Mouse (Mus musculus): ENCODE results near the gene Nrxn1.

Nrxn1 gene

DNA sequence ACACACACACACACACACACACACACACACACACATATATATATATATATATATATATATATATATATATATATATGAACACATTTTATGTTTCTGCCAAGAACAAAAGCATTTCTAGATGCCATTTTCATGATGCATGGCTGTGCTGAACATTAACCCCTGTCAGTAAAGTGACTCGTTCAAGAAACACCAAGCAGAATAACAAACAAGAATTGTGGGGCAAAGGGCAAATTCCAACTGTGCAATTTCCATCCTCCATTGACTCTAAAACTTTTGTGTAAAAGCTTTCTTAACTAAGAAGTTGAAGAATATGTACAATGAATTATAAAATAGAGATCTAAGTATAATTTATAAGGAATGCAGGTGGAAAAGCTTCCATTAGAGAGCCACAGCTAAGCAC, 1030.0 kb downstream of the Nrxn1 start:
- DNase-seq, result no peak

DNA sequence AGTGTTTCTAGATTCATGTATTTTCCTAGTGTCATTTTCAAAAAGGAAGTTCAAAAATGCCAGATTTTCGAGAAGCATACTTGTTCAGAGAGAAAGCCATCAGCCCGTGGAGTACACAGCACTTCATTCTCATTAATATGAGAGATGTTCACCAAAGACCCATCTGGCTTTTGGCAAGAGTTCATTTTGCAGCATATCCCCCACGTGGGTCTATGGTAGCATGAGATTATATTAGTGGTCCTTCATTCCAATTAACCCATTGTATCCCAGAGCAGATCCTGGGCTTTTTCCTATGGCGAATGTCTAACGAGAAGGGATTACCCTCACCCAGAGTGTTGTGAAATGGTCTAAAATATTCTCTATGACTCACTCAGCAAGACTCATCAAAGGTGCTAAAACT, 1032.0 kb downstream of the Nrxn1 start:
- no peak for DNase-seq

DNA sequence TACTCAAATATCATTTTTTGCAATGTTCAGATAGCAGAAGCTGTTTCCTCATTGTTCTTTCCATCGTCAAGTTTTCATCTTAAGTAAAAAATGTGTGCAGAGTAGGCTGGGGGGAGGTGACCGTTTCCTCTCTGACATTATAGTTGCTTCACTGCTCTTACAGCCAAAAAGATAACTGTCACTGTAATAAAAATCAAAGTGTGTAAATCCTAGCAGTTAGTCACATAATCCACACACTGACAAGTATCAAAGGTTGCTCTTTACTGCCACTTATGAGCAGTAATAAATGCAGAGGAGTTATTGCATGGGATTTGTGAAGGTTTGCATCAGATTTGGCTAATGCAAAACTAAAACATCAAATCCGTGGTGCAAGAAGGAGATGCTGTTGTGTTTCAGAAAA, 1032.7 kb downstream of the Nrxn1 start:
- no peak for DNase-seq

DNA sequence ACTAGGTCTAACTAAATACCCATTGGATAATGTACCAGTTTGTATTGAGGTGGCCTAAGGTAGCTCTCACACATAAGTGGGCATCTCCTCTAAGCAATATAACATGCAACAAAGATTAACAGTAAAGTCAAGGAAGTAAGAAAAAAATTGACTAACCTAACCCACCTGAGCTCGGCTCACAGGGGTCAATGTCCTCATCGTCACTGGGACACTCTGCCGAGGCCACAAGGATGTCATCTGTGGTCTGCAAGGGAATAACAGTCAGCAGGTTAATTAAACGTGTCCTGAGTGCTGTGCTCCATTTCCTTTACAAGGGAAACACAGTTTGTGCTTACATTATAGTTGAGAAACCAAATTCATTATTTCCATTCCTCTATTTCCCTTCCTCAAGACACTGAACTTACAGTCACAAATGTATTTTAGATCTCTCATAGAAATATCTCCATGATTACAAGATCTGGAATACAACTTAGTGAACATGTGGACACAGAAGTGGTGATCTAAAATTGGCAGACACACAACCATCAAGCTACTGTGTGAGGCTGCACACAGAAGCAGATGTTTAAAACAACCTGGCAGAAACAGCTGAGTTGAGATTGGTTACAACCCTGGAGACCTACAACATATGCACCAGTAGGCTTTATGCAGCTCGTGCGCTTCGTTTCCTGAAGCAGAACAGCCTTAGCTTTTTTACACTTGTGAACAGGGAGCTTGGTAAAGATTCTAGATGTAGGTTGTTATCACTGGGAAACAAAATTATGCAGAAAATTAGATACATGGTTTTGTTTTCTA, 1033.4 kb downstream of the Nrxn1 start:
- no peak for DNase-seq

DNA sequence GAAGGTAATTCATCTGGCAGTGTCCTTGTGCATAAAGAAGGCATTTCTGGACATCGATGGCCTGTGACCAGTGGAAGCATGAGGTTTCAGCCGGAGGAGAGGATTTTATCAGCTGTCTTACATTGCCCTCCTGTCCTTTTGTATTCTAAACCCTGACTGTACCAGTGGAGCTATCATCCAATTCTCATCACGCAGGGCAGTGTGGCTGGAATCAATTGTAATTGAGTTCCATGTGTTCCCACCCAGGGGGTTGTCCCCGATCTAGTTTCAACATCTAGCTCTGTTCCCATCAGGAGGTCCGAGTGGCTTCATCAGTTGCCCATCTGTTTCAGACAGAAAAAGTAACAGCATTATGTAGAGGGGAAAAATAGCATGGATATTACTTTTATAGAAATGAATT, 1038.6 kb downstream of the Nrxn1 start:
- DNase-seq, result peak; percentile 82 to 90

DNA sequence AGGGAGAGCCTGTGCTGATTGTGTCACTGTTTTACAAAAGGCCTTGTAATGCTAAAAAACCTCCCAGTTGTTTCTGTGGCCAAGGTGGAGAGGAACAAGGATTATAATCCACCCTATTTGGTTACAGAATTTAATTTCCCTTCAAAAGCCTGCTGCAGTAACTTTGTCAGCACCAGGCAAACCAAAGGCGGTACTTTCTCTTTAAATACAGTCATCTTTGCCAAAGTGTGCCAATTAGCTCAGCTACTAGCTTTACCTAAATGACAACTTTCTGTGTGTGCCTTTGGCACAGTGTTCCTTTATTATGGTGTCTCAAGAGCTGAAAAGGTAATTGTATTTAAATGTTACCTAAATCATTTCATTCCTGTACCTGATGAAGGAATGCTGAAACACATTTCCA, 1053.6 kb downstream of the Nrxn1 start:
- no peak for DNase-seq

DNA sequence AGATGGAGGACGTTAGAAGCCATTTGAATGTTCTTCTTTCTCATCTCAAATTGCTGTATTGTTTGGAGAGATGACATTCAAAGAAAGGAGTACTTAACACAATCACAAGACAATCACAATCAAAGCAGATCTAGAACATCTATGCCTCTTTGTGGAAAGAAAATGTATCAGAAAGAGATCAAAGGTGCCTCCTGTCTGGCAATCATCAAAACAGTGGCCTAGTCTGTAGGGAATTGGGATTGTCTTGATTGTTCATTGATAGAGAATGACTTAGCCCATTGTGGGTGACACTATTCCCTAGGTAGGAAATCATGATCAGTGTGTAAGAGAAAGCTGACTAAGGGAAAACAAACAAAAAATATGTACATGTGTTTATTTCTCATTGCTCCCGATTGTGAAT, 1060.5 kb downstream of the Nrxn1 start:
- no peak for DNase-seq

DNA sequence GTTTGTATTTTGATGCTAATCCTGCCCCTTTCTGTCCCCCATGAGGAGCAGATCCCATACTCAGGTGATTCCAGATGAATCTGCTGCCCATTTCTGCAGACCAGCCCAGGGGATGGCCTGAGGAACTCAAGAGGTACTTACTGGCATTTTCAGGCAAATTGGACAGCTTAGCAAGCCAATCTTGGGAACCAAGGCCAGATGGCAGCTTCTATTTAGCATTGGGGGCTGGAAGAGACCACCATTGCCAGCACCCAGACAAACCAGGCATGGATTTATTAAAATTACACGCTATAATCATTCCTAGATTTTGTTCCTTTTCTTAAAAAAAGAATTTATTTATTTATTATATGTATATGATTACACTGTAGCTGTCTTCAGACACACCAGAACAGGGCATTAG, 1076.2 kb downstream of the Nrxn1 start:
- no peak for DNase-seq

DNA sequence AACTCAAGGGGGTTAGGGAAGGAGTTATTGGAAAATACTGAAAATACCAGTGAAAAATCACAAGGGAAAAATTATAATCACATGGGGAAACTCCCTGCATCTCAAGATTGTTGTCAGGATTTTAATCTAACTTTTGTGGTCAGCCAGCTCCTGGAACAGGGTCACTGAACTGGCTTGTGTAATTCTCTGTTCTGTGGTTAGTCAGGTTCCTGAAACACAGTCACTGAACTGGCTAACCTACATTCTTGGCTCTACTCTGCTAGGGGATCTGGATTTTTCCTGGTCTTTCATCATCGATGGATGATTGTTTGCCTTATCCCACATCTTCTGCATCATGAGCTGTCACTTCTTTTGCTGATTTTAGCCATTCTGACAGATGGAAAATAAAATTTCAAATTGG, 1081.1 kb downstream of the Nrxn1 start:
- no peak for DNase-seq

DNA sequence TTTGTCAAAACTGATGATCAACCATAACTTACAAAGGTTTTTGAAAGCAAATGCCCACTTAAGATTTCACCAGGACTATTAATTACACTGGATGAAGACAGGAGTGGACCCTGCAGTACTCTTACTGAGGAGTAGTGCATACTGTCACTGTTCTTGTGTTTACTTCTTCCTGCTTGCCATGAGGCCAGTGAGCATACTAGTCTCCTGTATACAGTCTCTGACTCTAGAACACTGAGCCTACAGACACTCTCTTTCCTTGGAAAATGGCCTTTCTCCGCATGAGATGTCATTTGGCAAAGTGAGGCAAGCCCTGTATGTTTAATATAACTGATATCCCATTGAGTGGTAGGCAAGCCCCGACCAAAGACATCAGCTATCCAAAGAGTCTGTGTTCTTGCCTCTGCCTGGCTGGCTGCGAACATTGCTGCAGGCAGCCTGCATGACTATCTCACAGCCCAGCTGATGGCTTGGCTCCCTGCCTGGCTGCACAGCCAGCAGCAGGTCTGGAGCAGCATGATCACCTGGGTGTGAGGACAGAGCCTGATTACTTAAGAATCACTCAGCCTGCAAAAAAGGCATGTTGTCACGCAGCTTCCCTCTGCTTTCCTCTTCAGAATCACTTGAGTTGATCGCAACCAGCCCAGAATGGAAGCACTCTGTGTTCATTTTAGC, 1085.3 kb downstream of the Nrxn1 start:
- peak; percentile 63 to 70 for DNase-seq

DNA sequence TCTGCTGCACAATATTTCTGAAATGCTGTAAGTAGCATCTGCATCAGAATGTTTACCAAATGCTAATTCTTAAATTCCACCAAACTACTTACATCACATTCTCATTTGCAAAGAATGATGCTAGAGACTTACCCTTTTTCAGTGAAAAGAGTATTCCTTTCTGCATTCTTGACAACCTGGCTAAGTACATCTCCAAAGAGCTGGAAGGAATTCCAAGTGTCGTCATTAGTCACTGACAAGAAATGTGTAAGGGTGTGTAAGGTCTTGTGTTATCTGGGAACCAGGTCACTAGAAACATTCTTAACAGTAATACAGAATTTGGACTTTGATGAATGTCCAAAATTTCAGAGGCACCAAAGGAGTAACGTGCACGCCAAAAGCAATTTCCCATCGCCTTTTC, 1102.2 kb downstream of the Nrxn1 start:
- no peak for DNase-seq

All from cerebellum, postnatal 36 days (tissue).